Mouse (Mus musculus): ENCODE data around the gene Lrmda.

DNA sequence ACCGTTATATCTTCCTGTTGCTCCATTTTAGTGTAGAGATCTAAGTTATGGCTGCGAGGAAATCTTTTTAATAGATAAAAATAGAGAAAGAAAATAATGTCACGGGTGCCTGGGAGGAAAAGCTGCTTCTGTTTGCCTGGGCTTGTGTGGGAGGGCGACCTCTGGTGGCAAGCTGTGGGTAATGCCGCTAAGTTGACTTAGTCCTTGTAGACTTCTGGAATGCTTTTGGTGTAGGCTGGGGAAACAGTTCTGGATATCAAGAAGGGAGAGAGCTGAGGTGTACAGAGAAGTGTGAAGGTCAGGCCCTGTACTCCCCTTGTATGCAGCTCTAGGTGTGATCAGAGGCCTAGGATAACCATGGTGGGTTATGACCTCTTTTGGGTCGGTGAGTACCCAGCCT lies 558.7 kb downstream of the Lrmda start:
- TF ChIP-seq CTCF (conservative IDR thresholded peaks at IDR 0.05; ENCODE audit: low read length), result peak; percentile 88
- TF ChIP-seq NANOG (IDR thresholded peaks at IDR 0.05; ENCODE audit: borderline replicate concordance, low read length), result no peak
